Mouse (Mus musculus) thymus, postnatal 14 days (tissue): ENCODE results near the gene Olfr740.

ENCODE experiments used
- DNase-seq: peaks from one replicate; pipeline ENCODE4 v3.0.0; 2021

Olfr740 gene

DNA sequence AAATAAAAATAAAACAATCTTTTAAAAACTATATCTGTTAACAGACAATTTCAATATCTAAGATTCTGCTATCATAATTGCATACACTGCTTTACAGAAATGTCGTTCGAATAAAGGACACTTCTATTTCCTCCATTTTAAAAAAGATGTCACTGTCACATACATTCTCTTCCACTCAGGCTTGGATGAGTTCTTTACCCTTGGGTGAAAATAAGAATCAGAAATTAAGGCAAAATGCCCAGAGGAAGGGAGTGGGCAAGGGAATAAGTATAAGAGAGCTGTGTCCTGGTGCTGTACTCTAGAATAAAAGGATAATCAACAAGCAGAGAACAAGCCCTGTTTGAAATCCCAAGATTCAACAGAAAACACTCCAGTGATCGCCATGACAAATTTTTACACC is at the start of gene Olfr740:
Olfr740 (plus strand) TSS at position 301 of the 400 bp plus-strand sequence.
- DNase-seq, result no peak

DNA sequence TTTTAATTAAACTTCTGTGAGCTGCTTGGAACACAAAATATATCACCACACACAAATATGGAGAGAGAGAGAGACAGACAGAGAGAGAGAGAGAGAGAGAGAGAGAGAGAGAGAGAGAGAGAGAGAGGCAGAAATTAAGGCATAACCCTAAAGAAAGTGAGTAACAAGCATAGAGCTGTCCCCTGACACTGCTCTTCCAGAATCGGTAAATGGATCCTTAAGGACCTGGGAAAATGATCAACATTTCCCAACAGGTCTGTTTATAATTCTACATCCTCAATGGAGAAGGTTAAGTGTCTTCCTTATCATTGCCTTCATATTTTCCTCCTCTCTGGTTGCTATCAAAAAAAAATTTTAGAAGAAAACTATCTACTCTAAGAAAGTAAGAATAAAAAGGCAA is 38.1 kb upstream of the Olfr740 start, which contains the start of gene Olfr738:
Olfr738 (plus strand) TSS at position 301 of the 400 bp plus-strand sequence.
- no peak for DNase-seq

DNA sequence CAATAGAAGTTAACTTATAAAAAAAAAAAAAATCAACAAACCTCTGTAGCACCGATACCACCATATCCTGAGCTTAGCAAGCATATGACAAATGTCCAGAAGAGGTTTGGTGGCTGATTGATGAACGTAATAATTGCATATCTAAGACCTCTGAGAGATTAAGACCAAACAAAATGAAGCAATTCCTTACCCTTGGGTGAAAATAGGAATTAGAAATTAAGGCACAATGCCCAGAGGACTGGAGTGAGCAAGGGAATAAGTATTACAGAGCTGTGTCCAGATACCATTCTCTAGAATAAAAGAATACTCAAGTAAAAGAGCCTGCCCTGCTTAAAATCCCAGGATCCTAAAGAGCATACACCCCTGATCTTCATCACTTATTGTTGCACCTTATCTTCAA is 27.0 kb upstream of the Olfr740 start, which contains the start of gene Olfr739:
Olfr739 (plus strand) TSS at position 301 of the 400 bp plus-strand sequence.
- no peak for DNase-seq

GRCm38 (mm10) chr14:50472438-50472837 is 27.1 kb downstream of the Olfr740 start, which contains the start of gene Olfr741:
Gene Olfr741 (plus strand): TSS chr14:50472738.
- DNase-seq, result no peak

DNA sequence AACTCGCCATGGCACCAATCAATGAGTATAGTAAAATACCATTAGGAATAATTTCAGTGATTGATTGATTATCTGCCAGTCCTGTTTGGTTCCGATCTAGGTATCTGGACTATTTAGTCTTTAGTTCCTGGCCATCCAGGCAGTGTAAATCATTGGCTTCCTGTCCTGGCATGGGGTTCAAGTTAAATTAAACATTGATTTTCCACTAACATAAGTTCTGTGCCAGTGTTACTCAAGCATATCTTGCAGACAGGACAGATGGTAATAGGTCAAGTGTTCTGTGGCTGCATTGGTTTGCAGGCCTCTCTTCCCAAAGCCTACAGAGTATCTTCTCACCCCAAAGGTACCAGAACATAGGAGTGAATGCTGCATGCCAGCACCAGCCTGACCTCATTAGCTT is 33.1 kb downstream of the Olfr740 start:
- no peak for DNase-seq

DNA sequence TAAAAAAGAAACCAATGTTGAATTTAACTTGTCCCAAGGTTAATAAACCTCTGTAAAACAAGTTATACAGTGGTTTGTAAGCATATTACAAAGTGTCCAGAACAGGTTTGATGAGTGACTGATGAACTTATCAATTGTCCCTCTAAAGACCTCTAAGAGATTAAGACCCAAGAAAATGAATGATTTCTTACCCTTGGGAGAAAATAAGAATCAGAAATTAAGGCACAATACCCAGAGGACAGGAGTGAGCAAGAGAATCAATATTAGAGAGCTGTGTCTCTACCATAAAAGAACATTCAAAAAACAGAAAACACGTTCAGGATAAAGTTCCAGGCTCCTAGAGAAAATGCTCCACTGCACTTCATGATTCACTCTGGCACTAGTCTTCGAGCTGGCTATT is 58.0 kb downstream of the Olfr740 start, which contains the start of gene Olfr742:
Olfr742 (plus strand) TSS at position 301 of the 400 bp plus-strand sequence.
- no peak for DNase-seq
